Mouse (Mus musculus): ENCODE results near the gene Lrrc75b. TPM values are rescaled to one million over a fixed set of nuclear protein-coding genes. Genes with fewer than 3 reads are reported as not detected.

Gene Lrrc75b
- polyA plus RNA-seq, 1 experiment from 2014 or later, result 0.93 TPM

DNA sequence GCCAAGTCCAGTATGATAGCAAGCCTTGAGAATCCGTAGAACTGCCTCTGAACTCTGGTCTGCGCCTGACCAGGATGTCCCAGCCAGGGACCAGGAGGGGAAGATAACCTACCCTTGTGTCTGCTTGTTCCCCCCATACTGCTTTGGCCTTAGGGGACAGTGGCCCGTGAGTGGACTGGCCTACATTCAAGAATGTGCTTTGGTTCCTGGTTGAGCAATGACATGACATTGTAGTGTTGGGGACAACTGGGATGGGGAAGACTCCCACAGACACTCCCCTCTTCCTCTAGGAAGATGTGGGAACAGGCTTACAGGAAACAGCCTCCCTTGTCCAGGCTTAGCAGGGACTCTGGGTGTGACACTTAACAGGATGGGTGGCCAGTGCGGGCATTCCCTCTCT, 27.7 kb upstream of the Lrrc75b start:
- ATAC-seq (ENCODE audit: low FRiP score, low TSS enrichment) (no peak), DNase-seq (ENCODE audit: low spot score) (no peak)
- no peak overlapping the region for H3K4me2 ChIP-seq (replicated peaks; ENCODE audit: low read depth)
- H3K4me1 ChIP-seq (replicated peaks; ENCODE audit: control insufficient read depth, insufficient read depth), result 0 out of 2 replicates have a peak, but pooled peaks cover 5% of the 10 kb centered on the region
- no peaks in the 10 kb centered on the region for H3K27me3 ChIP-seq (ENCODE audit: control insufficient read depth, insufficient read depth, low read length)
- no peaks in the 10 kb centered on the region for H3K9me3 ChIP-seq (ENCODE audit: control insufficient read depth, low read length)
- TF ChIP-seq EP300 (optimal IDR thresholded peaks at IDR 0.05), result no peak
- TF ChIP-seq CTCF (IDR thresholded peaks at IDR 0.05; ENCODE audit: low read depth), result no peak
- H3K9ac ChIP-seq (ENCODE audit: low read length), result no peak overlapping the region
- no peaks in the 10 kb centered on the region for H3K36me3 ChIP-seq (ENCODE audit: control insufficient read depth, insufficient read depth, low read length)
- H3K4me3 ChIP-seq (ENCODE audit: low read depth, low read length), result no peak overlapping the region
- whole genome bisulfite sequencing, result 70% methylated on average over 4 of the region's 4 CpGs
- 0 out of 2 replicates have a peak overlapping the region, but pooled peaks have one; percentile 18 for H3K27ac ChIP-seq (replicated peaks)

DNA sequence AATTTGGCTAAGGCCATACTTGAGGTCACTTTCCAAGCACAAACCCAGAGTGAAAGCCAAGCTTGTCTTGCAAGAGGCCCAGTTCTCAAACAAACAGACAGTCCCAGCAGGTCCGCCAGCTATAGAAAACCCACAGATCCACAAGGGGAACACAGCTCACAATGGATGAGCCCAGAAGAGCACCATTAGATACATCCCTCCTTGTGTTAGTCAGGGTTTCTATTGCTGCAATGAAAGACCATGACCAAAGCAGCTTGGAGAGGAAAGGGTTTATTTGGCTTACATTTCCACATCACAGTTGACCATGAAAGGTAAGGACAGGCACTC, 26.4 kb upstream of the Lrrc75b start:
- H3K4me1 ChIP-seq (replicated peaks; ENCODE audit: control insufficient read depth, insufficient read depth), result 0 out of 2 replicates have a peak, but pooled peaks cover 2% of the 10 kb centered on the region
- no peak overlapping the region for H3K4me3 ChIP-seq (ENCODE audit: low read depth, low read length)
- TF ChIP-seq CTCF (IDR thresholded peaks at IDR 0.05; ENCODE audit: low read depth), result no peak
- no peak for TF ChIP-seq EP300 (optimal IDR thresholded peaks at IDR 0.05)
- H3K27ac ChIP-seq (replicated peaks), result no peak overlapping the region; the same call in 1 of the 2 replicates
- WGBS, result 79% methylated on average over 1 of the region's 1 CpGs
- no peaks in the 10 kb centered on the region for H3K36me3 ChIP-seq (ENCODE audit: control insufficient read depth, insufficient read depth, low read length)
- H3K4me2 ChIP-seq (replicated peaks; ENCODE audit: low read depth), result no peak overlapping the region
- no peaks in the 10 kb centered on the region for H3K9me3 ChIP-seq (ENCODE audit: control insufficient read depth, low read length)
- H3K9ac ChIP-seq (ENCODE audit: low read length), result no peak overlapping the region
- H3K27me3 ChIP-seq (ENCODE audit: control insufficient read depth, insufficient read depth, low read length), result no peaks in the 10 kb centered on the region
- ATAC-seq (ENCODE audit: low FRiP score, low TSS enrichment) (no peak), DNase-seq (ENCODE audit: low spot score) (no peak)

DNA sequence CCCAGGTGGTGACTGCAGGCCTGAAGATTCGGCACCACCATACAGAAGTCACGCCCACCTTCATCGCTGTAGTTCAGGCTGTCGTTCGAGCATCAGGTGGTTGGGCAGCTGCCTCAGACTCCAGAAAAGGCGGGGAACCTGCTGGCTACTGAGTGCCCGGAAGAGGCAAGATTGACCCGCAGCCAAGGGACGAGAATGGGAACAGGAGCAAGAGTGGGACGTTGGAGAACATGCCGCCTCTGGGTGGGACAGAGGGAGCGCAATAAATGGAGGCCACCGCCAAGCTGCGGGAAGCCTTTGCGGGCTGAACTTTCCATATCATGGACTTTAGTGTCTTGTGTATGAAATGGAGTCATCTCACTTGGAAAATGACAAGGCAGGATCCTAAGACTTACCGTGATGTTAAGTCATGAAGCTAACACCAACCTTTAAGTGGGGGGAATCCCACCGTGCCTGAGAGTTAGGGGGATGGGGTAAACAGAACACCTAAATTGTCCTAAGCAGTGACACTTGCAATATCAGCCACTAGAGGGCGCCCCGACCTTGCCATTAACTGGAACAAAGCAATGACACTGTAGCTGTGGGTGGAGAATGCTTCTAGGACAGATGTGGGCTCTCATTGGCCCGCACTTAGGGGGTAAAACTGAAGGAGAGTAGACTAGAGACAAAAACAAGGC, 25.9 kb upstream of the Lrrc75b start:
- Histone ChIP-seq H3K4me2 (replicated peaks; ENCODE audit: low read depth) (no peak overlapping the region), H3K4me3 (ENCODE audit: low read depth, low read length) (no peak overlapping the region), H3K9me3 (ENCODE audit: control insufficient read depth, low read length) (no peaks in the 10 kb centered on the region), H3K36me3 (ENCODE audit: control insufficient read depth, insufficient read depth, low read length) (no peaks in the 10 kb centered on the region), H3K27ac (replicated peaks) (no peak overlapping the region; the same call in 1 of the 2 replicates), H3K27me3 (ENCODE audit: control insufficient read depth, insufficient read depth, low read length) (no peaks in the 10 kb centered on the region), H3K4me1 (replicated peaks; ENCODE audit: control insufficient read depth, insufficient read depth) (0 out of 2 replicates have a peak, but pooled peaks cover 2% of the 10 kb centered on the region), H3K9ac (ENCODE audit: low read length) (no peak overlapping the region)
- TF ChIP-seq EP300 (optimal IDR thresholded peaks at IDR 0.05), result no peak
- TF ChIP-seq CTCF (IDR thresholded peaks at IDR 0.05; ENCODE audit: low read depth), result peak; percentile 99
- DNase-seq (ENCODE audit: low spot score) (peak; percentile 84), ATAC-seq (ENCODE audit: low FRiP score, low TSS enrichment) (peak; percentile 69)
- 17% methylated on average over 20 of the region's 20 CpGs for WGBS

DNA sequence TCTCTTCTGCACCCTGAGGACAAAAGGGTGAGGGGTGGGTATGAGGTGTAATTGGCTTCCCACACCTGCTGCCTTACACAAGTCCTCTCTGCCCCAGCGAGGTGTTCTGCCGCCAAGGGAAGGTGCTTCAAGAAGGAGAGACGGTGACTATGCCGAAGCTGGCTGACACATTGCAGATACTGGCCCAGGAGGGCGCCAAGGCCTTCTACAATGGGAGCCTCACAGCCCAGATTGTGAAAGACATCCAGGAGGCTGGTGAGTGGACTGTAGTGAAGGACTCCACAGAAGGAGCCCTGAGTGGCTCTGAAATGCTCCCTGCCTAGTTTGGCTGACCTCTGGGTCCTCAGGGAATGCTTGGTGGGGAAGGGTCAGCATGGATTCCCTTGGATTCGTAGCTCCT, 19.0 kb upstream of the Lrrc75b start:
- Histone ChIP-seq H3K27me3 (ENCODE audit: control insufficient read depth, insufficient read depth, low read length) (no peaks in the 10 kb centered on the region), H3K4me2 (replicated peaks; ENCODE audit: low read depth) (no peak overlapping the region), H3K4me3 (ENCODE audit: low read depth, low read length) (no peak overlapping the region), H3K27ac (replicated peaks) (no peak overlapping the region), H3K4me1 (replicated peaks; ENCODE audit: control insufficient read depth, insufficient read depth) (no peaks in the 10 kb centered on the region), H3K9ac (ENCODE audit: low read length) (no peak overlapping the region), H3K9me3 (ENCODE audit: control insufficient read depth, low read length) (no peaks in the 10 kb centered on the region), H3K36me3 (ENCODE audit: control insufficient read depth, insufficient read depth, low read length) (no peaks in the 10 kb centered on the region)
- WGBS, result 83% methylated on average over 6 of the region's 6 CpGs
- DNase-seq (ENCODE audit: low spot score) (no peak), ATAC-seq (ENCODE audit: low FRiP score, low TSS enrichment) (no peak)
- TF ChIP-seq CTCF (IDR thresholded peaks at IDR 0.05; ENCODE audit: low read depth), result no peak

DNA sequence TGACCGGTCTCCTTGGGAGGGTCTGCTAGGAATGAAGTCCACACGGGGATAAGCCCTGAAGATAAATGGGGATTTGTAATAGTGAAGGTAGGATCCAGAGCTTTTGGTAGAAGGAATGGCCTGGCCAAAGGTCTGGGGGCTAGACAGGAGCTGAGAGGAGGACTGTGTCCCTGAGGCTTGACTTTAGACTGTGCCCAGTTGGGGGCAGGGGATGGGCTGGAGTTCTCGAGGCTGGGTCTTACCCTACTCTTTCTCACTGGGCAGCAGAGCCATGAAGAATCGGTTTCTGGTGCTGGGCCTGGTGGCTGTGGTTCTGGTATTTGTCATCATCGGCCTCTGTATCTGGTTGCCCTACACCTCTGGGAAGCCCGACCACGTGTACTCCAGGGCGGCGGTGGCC, 13.8 kb upstream of the Lrrc75b start:
- H3K27ac ChIP-seq (replicated peaks), result no peak overlapping the region
- H3K4me2 ChIP-seq (replicated peaks; ENCODE audit: low read depth), result no peak overlapping the region
- no peaks in the 10 kb centered on the region for H3K9me3 ChIP-seq (ENCODE audit: control insufficient read depth, low read length)
- DNase-seq (ENCODE audit: low spot score) (no peak), ATAC-seq (ENCODE audit: low FRiP score, low TSS enrichment) (no peak)
- no peak overlapping the region for H3K4me3 ChIP-seq (ENCODE audit: low read depth, low read length)
- H3K9ac ChIP-seq (ENCODE audit: low read length), result no peak overlapping the region
- H3K36me3 ChIP-seq (ENCODE audit: control insufficient read depth, insufficient read depth, low read length), result no peaks in the 10 kb centered on the region
- TF ChIP-seq CTCF (IDR thresholded peaks at IDR 0.05; ENCODE audit: low read depth) (no peak), EP300 (optimal IDR thresholded peaks at IDR 0.05) (no peak)
- H3K4me1 ChIP-seq (replicated peaks; ENCODE audit: control insufficient read depth, insufficient read depth), result no peaks in the 10 kb centered on the region
- H3K27me3 ChIP-seq (ENCODE audit: control insufficient read depth, insufficient read depth, low read length), result no peaks in the 10 kb centered on the region
- WGBS, result 85% methylated on average over 9 of the region's 9 CpGs

DNA sequence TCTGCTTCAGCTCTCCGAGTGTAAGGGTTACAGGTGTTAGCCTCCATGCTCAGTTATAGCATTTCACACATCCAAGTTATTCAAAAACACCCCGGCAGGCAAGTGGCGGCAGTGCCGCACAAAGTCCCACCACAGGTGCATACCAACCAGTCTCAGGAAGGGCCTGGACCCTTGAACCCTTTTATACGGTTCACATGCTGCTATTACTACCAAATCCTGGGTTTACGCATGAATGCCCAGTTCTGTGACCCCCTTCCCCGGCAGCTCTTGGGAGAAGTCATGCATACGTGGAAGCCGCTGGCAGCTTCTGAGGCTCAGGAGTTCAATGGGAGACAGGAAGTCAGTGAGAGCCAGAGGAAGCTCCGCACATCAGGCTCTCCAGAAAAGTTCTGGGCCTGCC, 13.1 kb upstream of the Lrrc75b start:
- DNase-seq (ENCODE audit: low spot score), result no peak
- Histone ChIP-seq H3K9me3 (ENCODE audit: control insufficient read depth, low read length) (no peaks in the 10 kb centered on the region), H3K9ac (ENCODE audit: low read length) (no peak overlapping the region), H3K27me3 (ENCODE audit: control insufficient read depth, insufficient read depth, low read length) (no peaks in the 10 kb centered on the region), H3K27ac (replicated peaks) (no peak overlapping the region), H3K36me3 (ENCODE audit: control insufficient read depth, insufficient read depth, low read length) (no peaks in the 10 kb centered on the region), H3K4me2 (replicated peaks; ENCODE audit: low read depth) (no peak overlapping the region), H3K4me3 (ENCODE audit: low read depth, low read length) (no peak overlapping the region), H3K4me1 (replicated peaks; ENCODE audit: control insufficient read depth, insufficient read depth) (no peaks in the 10 kb centered on the region)
- 78% methylated on average over 10 of the region's 10 CpGs for WGBS
- ATAC-seq (ENCODE audit: low FRiP score, low TSS enrichment), result no peak
- TF ChIP-seq EP300 (optimal IDR thresholded peaks at IDR 0.05), result no peak
- no peak for TF ChIP-seq CTCF (IDR thresholded peaks at IDR 0.05; ENCODE audit: low read depth)
